Mouse (Mus musculus): ENCODE results near the gene Gaa. TPM values are rescaled to one million over a fixed set of nuclear protein-coding genes. Genes with fewer than 3 reads are reported as not detected.
"Not testable (repeated sequence)": the region's sequence is repeated elsewhere in the genome, so short reads cannot be mapped to it uniquely, and the experiment has no call there.

Gaa gene
- polyA plus RNA-seq, 1 experiment from 2014 or later = 263 TPM

DNA sequence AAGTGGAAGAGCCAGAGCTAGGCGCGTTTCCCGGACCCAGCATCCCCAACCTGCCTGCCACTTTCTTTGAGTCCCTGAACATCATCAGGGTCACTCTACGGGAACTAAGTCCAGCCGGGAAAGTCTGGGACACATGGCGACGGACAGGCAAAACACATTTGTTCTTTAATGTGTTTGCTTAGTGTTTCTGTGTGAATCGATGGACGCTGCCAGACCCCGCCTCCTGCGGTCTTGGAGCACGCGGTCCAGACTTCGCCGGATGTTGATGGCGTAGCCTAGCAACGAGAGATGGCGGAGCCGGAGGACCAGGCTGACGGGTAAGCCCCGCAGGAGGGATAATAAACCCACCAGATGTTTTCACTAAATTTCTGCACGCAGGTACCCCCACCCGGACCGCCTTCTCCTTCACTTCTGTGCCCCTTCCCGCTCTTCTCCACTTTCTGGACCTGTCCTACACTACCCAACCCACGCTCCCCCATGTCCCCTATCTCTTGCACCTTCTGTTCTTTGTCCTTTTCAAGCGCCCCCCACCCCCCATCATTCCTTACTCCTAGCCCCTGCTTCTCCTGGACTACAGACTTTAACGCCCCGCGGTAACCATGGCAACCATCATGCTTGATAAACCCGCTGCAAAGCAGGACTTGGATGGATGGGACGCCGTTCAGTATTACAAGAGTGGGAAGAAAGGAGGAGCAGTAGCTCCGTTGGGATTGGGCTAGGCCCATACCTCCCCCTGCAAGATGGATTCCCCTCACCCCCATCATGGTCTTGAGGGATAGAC, 38.7 kb upstream of the Gaa start:
- peaks cover 8% of the 10 kb centered on the region for H3K27me3 ChIP-seq
- ATAC-seq (peak; percentile 41), DNase-seq (ENCODE audit: low read depth, low spot score) (no peak)
- in situ Hi-C loops (cut with MboI; ENCODE audit: low pct_unique_long_range_greater_than_20kb) = no loop called here
- TF ChIP-seq CTCF (IDR thresholded peaks at IDR 0.05) = no peak
- POLR2A ChIA-PET = interaction anchor here (0.6 kb wide), 1 partner anchor 39 kb away, joined by 3 read pairs; no protein-coding TSS in a partner anchor
- CTCF ChIA-PET = no interaction called here

DNA sequence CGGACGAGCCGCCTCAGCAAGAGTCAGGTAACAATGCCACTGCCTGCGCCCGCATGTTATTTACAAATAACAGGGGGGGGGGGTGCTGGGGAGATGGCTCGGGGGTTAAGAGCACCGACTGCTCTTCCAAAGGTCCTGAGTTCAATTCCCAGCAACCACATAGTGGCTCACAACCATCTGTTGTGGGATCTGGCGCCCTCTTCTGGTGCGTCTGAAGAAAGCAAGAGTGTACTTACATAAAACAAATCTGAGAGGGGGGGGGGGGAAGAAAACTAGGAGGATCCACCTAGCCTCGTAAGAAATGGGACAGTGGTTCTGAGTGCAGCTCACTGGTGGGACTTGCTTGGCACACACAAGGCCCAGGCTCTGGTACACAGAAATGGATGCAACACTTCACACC, 32.9 kb upstream of the Gaa start:
- ATAC-seq (no peak), DNase-seq (ENCODE audit: low read depth, low spot score) (no peak)
- ChIA-PET POLR2A (no interaction called here), CTCF (interaction anchor here (1.4 to 2.2 kb wide), 2 partner anchors 8 to 28 kb away, joined by 4 to 13 read pairs; no protein-coding TSS in a partner anchor)
- TF ChIP-seq CTCF (IDR thresholded peaks at IDR 0.05) = no peak
- in situ Hi-C loops (cut with MboI; ENCODE audit: low pct_unique_long_range_greater_than_20kb) = no loop called here
- H3K27me3 ChIP-seq = peaks cover 8% of the 10 kb centered on the region

DNA sequence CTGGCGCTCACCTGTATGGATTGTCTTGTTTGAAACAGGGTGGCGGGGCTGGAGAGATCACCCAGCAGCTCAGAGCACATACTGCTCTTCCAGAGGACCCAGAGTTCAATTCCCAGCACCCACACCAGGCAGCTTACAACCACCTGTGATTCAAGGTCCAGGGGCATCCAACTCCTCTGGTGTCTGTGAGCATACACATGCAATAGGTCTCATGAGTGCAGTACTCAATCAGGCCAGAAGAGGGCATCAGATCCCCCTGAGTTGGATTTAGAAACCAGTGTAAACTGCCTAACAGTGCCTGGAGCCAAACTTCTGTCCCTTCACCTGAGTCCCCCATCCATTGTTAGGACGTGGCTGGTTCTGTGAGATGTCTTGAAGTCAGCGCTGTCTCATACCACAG, 32.1 kb upstream of the Gaa start:
- DNase-seq (ENCODE audit: low read depth, low spot score) (no peak), ATAC-seq (no peak)
- POLR2A ChIA-PET = no interaction called here
- CTCF ChIA-PET = interaction anchor here (1.4 to 2.2 kb wide), 2 partner anchors 9 to 29 kb away, joined by 4 to 13 read pairs; no protein-coding TSS in a partner anchor
- no peak for TF ChIP-seq CTCF (IDR thresholded peaks at IDR 0.05)
- in situ Hi-C loops (cut with MboI; ENCODE audit: low pct_unique_long_range_greater_than_20kb) = no loop called here
- peaks cover 3% of the 10 kb centered on the region for H3K27me3 ChIP-seq

DNA sequence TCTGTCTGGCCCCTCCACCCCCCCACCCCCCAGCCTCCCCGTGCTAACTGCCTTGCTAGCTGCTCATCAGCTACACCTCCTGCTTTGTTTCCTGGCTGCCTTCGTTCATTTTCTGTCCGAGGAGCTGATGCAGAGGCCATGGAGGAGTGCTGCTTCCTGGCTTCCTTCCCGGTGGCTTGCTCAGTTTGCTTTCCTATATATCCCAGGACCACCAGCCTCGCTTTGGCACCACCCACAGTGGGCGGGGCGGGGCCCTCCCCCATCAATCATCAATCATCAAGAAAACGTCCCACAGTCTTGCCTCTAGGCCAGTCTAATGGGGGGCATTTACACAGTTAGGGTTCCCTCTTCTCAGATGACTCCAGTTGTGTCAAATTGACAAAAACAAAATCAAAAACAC, 31.3 kb upstream of the Gaa start:
- POLR2A ChIA-PET = no interaction called here
- in situ Hi-C loops (cut with MboI; ENCODE audit: low pct_unique_long_range_greater_than_20kb) = no loop called here
- CTCF ChIA-PET = no interaction called here
- ATAC-seq (no peak), DNase-seq (ENCODE audit: low read depth, low spot score) (no peak)
- no peak for TF ChIP-seq CTCF (IDR thresholded peaks at IDR 0.05)
- no peaks in the 10 kb centered on the region for H3K27me3 ChIP-seq

DNA sequence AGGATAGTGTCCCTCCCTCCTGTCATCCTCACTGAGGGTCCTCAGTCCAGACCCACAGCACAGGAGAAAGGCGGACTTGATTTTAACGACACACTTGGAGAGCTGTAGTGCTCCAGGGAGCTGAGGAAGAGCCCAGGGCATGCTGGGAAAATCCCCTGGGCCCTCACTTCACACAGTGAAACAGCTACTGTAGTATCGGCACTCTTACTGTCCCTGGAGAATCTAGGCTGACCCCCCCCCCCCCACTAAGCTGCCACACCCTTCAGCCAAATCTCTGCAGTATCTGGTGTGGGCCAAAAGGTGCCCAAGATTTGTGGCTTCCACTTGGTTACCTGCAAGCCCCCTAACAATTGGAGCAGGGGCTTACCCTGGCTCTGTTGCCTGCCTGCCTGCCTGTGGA, 30.7 kb upstream of the Gaa start:
- DNase-seq (ENCODE audit: low read depth, low spot score) (no peak), ATAC-seq (no peak)
- POLR2A ChIA-PET = no interaction called here
- in situ Hi-C loops (cut with MboI; ENCODE audit: low pct_unique_long_range_greater_than_20kb) = no loop called here
- CTCF ChIA-PET = interaction anchor here (0.7 to 1.5 kb wide), 2 partner anchors 30 to 163 kb away, joined by 4 read pairs; no protein-coding TSS in a partner anchor
- H3K27me3 ChIP-seq = peaks cover 1% of the 10 kb centered on the region
- no peak for TF ChIP-seq CTCF (IDR thresholded peaks at IDR 0.05)

DNA sequence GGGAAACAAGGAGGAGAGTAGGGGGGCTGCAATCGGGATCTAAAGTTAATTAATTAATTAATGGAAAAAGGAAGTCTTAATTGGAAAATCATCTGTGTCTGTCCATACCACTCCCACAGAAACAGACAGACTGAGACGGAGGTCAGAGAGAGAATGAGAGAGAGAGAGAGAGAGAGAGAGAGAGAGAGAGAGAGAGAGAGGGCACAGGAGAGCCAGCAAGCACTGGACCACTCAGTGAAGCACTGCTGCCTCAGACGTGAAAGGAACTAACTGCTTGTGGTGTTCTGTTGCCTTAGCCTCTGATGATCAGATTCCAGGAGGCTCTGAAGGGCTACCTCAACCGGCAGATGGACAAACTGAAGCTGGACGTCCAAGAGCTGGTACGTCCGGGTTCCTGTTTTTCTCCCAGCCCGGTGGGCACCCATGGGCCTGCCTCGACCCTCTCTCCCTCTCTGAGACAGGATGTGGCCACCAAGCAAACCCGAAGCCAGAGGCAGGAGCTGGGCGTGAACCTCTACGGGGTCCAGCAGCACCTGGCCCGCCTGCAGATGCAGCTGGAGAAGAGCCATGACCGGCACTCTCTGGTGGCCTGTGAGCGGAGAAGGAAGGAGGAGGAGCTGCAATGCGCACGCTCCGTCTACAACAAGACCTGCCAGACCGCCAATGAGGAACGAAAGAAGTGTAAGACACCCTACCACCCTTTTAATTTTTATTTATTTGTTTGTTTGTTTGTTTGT, 30.0 kb upstream of the Gaa start:
- no peak for ATAC-seq
- CTCF ChIA-PET = interaction anchor here (1.5 kb wide), 1 partner anchor 31 kb away, joined by 4 read pairs; no protein-coding TSS in a partner anchor
- peaks cover 7% of the 10 kb centered on the region for H3K27me3 ChIP-seq
- POLR2A ChIA-PET = no interaction called here
- DNase-seq (ENCODE audit: low read depth, low spot score) = no peak
- in situ Hi-C loops (cut with MboI; ENCODE audit: low pct_unique_long_range_greater_than_20kb) = no loop called here
- no peak for TF ChIP-seq CTCF (IDR thresholded peaks at IDR 0.05)

DNA sequence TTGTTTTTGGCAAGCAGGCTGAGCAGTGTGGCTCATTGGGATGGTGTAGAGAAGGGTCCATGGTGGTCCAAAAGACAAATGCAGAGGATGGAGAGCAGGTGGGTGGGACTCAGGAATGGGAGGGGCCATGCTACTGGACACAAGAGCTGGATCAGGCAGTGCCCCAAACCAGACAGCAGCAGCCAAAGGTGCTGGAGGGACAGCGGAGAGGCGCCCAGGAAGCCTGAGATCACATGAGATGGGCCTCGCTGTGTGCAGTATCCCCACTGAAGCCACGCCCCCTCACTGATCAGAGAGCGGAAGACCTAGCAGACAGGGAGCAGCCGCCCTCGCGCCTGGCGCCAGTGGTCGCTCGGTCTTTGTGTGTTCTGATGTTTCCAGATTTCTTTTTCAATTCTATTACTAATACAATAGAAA, 29.4 kb upstream of the Gaa start:
- ChIA-PET POLR2A (no interaction called here), CTCF (interaction anchor here (1.5 kb wide), 1 partner anchor 31 kb away, joined by 4 read pairs; no protein-coding TSS in a partner anchor)
- in situ Hi-C loops (cut with MboI; ENCODE audit: low pct_unique_long_range_greater_than_20kb) = no loop called here
- H3K27me3 ChIP-seq = peaks cover 8% of the 10 kb centered on the region
- TF ChIP-seq CTCF (IDR thresholded peaks at IDR 0.05) = no peak
- no peak for DNase-seq (ENCODE audit: low read depth, low spot score)
- ATAC-seq = no peak

DNA sequence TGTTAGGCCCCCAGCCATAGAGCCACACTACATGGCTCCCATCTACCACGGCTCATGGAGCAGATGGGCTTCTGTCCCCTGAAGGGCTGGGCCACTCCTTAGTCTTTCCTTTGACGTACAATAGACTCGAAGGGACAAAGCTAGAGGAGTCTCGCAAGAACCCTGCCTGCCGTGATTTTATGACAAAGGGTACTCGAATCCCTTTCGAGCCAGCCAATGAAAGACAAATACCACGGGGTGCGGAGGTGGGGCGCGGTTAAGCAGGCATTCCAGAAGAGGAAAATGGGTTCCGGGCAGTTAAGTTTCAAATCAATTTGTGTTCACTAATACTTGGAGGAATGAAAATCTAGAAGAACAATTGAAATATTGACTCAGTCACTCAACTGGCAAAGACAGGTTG, 28.2 kb upstream of the Gaa start:
- no peak for TF ChIP-seq CTCF (IDR thresholded peaks at IDR 0.05)
- in situ Hi-C loops (cut with MboI; ENCODE audit: low pct_unique_long_range_greater_than_20kb) = no loop called here
- POLR2A ChIA-PET = no interaction called here

DNA sequence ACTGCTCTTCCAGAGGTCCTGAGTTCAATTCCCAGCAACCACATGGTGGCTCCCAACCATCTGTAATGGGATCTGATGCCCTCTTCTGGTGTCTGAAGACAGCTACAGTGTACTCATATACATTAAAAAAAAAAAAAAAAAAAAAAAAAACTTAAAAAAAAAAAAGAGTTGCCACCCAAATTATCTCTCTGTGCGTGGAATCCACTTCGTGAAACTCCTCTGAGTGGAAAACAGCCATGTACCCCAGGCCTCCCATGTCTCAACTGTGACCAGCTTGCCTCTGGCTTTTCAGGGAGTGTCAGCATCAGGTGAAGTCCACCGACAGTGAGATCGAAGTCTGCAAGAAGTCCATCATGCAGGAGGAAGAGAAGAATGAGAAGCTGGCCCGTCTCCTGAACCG, 22.1 kb upstream of the Gaa start:
- in situ Hi-C loops (cut with MboI; ENCODE audit: low pct_unique_long_range_greater_than_20kb) = loop anchor here (5.0 kb wide), 1 partner anchor 38 kb away; no protein-coding TSS in a partner anchor
- ATAC-seq; POLR2A ChIA-PET; DNase-seq (ENCODE audit: low read depth, low spot score): not testable (repeated sequence)
- CTCF ChIA-PET = interaction anchor here (1.2 kb wide), 1 partner anchor 39 kb away, joined by 4 read pairs; no protein-coding TSS in a partner anchor
- peaks cover 10% of the 10 kb centered on the region for H3K27me3 ChIP-seq

More for the DNA sequence above, 28.2 kb upstream of the Gaa start:
- no peak for DNase-seq (ENCODE audit: low read depth, low spot score)
- peaks cover 10% of the 10 kb centered on the region for H3K27me3 ChIP-seq
- ATAC-seq = no peak
- CTCF ChIA-PET = interaction anchor here (1.3 kb wide), 1 partner anchor 9 kb away, joined by 4 read pairs; no protein-coding TSS in a partner anchor

DNA sequence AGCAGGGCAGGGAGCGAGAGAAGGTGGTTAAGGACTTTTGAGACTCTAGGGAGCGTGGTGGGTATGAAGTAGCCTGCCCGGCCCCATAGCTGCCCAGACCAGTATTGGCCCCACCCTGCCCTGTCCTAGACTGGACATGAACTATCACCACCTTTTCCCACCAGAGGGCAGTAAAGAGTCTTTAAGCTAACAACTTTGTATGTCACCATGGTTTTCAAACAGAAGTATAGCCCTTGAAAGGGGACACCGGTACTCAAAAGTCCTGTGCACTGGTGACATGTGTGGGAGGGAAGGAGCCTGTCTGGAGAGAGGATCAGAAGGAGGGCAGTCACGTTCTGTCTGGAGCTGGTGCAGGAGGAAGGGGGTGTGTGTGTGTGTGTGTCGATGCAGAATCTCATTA, 18.7 kb upstream of the Gaa start:
- no peak for TF ChIP-seq CTCF (IDR thresholded peaks at IDR 0.05)
- CTCF ChIA-PET = interaction anchor here (0.9 to 2.0 kb wide), 8 partner anchors 9 to 200 kb away, joined by 3 to 12 read pairs (median 4); no protein-coding TSS in a partner anchor
- peak; percentile 60 for ATAC-seq
- POLR2A ChIA-PET = interaction anchor here (0.6 to 1.0 kb wide), 2 partner anchors 19 to 285 kb away, joined by 3 read pairs; partner anchors contain the start of gene Gaa
- in situ Hi-C loops (cut with MboI; ENCODE audit: low pct_unique_long_range_greater_than_20kb) = loop anchor here (5.0 kb wide), 1 partner anchor 42 kb away; no protein-coding TSS in a partner anchor
- no peaks in the 10 kb centered on the region for H3K27me3 ChIP-seq
- no peak for DNase-seq (ENCODE audit: low read depth, low spot score)

All from Patski (cell line).